Mouse (Mus musculus): Measurements from ENCODE around the gene Stac. TPM values are rescaled to one million over a fixed set of nuclear protein-coding genes. Genes with fewer than 3 reads are reported as not detected.

Stac gene
- 1 to 10 TPM in 1 of 2 experiments, under 1 TPM in 1; 0.78 to 1.0 TPM for total RNA-seq (2021)
- long read RNA-seq, experiment 1, partial matches to known transcripts = 0 of 1 reads
- long read RNA-seq, experiment 1, other reads (novel, unspliced or antisense) = 0 of 1 reads
- long read RNA-seq, experiment 2, partial matches to known transcripts = 0 of 1 reads
- long read RNA-seq, experiment 2, other reads (novel, unspliced or antisense) = 0 of 1 reads

DNA sequence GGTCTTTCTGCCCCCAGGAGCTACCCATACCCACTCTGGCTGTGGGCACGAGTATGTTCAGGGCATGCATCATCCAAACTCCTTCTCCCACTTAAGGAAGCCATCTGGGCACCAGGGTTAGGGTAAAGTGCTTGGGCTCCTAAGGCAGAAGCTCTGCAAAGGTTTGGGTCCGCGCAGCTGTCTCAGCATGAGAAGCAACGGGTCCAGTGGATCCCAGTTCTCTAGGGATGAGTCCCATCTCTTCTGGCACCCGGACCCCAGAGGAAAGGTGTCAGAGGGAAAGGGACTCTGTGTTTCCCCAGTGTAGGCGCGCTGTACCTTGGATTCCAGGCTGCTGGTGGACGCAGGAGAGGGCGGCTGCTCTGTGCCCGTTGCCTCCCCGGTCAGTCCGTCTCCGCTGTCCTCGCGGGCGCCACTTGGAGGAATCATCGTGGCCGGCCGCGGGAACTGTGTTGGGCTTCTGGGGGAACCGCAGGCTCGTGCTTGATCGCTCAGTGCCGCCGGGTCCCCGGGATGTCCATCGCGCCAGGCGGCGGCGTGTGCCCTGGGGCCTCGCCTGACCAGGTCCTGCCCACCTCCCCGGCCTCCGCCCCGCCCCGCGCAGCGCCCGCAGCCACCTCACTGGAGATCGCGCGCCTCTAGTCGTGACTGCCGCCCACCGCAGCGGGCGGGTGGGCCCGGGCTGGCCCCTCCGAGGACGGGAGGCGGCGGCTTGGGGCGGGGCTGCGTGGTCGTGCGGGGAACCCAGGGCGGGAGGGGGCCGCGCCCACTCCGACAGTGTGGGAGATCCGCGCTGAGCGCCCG, at the start of gene Stac:
TSS of gene Stac (minus strand) at position 669 of the 804 bp plus-strand sequence.
- intact Hi-C loops (cut with DNase I; ENCODE audit: low total_unique reads) = no loop called here

DNA sequence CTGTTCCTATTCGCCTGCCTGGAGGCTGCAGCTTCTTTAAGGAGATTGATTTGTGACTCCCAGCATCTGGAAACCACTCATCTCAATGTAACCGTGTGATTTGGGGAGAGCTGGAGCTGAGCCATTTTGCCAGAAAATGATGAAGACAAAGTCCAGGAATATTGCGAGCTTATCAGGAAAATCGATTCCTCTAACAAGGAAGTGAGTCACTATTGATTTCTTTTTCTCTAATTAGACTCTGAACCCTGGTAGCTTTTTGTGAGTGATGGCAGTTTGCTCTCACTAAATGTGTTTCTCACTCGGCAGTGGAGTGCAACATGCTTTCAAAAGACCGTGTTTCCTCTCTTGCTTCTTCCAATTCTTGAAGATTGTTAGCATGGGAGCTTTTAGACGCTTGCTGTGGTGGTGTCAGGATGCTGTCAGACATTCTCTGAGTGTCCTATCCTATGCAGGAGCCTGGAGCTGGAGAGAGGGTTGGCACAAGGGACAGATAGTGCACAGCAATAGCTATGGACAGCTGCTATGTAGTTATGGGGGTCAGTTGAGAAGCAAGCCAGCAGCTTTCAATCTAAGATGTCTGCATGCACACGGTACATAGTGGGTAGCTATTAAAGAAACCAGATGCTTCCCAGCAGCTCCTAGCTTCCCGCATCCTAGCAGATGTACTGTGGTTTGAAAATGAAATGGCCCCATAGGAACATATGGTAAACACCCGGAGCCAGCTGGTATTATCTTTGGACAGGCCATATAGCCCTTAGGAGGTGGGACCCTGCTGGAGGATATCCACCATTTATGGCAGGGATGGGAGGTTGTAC, 49.5 kb upstream of the Stac start:
- intact Hi-C loops (cut with DNase I; ENCODE audit: low total_unique reads) = no loop called here

More for the DNA sequence above, at the start of gene Stac:
- DNase-seq = peak; percentile 8

GRCm38 (mm10) chr9:111739026-111739425, 48.9 kb upstream of the Stac start:
- no peak for DNase-seq
- intact Hi-C loops (cut with DNase I; ENCODE audit: low total_unique reads) = no loop called here

More for the DNA sequence above, 49.5 kb upstream of the Stac start:
- DNase-seq = no peak

- DNase-seq = no peak
- intact Hi-C loops (cut with DNase I; ENCODE audit: low total_unique reads) = no loop called here
Observed at GRCm38 (mm10) chr9:111737796-111738195, 47.6 kb upstream of the Stac start.

GRCm38 (mm10) chr9:111735931-111736330, 45.8 kb upstream of the Stac start:
- intact Hi-C loops (cut with DNase I; ENCODE audit: low total_unique reads) = no loop called here
- no peak for DNase-seq

DNA sequence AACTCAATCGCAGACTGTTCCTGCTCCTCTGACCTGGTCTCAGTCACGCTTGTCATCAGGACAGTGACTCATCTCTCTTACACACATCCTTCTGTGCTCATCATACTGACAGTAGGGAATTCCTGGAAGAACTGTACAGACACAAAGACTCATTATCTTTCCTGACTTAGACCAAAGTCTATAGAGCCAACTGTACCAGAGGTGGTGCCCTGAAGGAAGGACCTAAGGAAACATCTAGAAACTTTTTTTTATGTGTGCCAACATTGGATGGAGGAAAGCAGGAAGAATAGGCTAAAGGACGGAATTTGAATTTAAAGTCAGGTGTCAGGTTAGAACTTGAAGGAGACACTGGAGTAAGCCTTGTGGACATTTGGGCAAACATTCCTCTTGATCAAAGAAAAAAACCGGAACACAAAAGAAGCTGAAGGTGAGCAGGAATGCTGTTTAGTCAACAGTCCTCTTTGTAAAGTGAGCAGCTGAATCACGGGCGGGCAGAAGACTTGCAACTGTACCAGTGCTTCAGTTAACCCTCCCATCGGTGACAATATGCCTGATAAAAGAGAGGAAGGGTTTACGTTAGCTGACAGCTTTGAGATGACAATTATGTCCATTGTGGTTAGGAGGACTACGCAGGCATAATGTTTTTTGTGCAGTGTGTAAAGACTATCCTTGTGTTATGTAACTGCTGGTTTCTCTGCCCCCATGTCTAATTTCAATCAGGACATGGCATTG, 42.0 kb upstream of the Stac start:
- intact Hi-C loops (cut with DNase I; ENCODE audit: low total_unique reads) = no loop called here
- no peak for DNase-seq

DNA sequence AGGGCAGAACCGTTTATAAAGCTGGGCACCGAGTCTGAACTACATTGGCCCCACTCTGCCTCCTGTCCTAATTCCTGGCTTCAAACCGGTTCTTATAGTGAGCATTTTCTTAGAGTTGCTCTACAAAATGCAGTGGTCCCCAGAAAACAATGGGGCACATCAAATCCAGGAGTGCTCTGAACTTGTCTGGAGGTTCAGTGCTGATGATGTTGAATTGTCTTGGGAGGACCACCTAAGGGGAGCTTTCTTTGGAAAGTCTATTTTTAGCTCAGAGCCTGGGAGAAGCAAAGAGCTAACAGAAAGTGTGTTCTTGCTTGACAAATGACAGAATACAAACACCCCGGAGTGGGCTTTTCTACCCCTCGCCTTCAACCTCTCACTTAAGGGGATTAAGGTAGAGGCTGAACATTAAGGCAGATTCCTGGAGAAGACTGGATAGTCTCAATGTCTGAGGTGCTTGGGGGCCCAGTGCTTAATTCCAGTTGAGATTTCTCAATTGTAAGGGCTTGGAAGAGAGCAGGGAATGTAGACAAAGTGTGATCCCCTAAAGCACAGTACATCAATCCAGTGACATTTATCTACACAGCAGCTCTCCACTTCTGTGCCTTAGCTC, 34.9 kb upstream of the Stac start:
- intact Hi-C loops (cut with DNase I; ENCODE audit: low total_unique reads) = no loop called here
- DNase-seq = no peak

- intact Hi-C loops (cut with DNase I; ENCODE audit: low total_unique reads) = no loop called here
Observed at GRCm38 (mm10) chr9:111714457-111714856, 24.3 kb upstream of the Stac start.

GRCm38 (mm10) chr9:111700101-111700500, 10.0 kb upstream of the Stac start:
- no peak for DNase-seq
- intact Hi-C loops (cut with DNase I; ENCODE audit: low total_unique reads) = no loop called here

More at GRCm38 (mm10) chr9:111714457-111714856, 24.3 kb upstream of the Stac start:
- no peak for DNase-seq

DNA sequence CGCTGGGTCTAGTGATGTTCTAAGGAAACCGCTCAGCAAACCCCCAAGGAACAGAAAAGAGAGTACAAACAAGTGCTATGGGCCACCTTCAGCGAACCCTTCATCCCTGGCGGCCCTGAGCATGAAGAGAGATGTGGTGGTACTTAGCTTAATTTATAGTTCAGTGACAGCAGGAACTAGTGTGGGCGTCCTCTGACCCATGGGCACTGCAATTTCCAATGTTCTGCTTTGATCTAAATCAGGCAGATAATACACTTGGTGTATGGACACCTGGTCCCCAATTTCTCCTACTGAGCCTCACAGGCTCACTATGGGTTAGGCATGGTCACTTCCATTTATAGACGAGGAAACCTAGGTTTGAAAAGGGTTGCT, 322 bp upstream of the Stac start:
- DNase-seq = no peak
- intact Hi-C loops (cut with DNase I; ENCODE audit: low total_unique reads) = no loop called here

GRCm38 (mm10) chr9:111689146-111689545, 1.0 kb downstream of the Stac start:
- DNase-seq = no peak
- intact Hi-C loops (cut with DNase I; ENCODE audit: low total_unique reads) = no loop called here

GRCm38 (mm10) chr9:111684170-111684569, 6.0 kb downstream of the Stac start:
- DNase-seq = no peak
- intact Hi-C loops (cut with DNase I; ENCODE audit: low total_unique reads) = no loop called here

GRCm38 (mm10) chr9:111679516-111679915, 10.6 kb downstream of the Stac start:
- intact Hi-C loops (cut with DNase I; ENCODE audit: low total_unique reads) = no loop called here
- no peak for DNase-seq

DNA sequence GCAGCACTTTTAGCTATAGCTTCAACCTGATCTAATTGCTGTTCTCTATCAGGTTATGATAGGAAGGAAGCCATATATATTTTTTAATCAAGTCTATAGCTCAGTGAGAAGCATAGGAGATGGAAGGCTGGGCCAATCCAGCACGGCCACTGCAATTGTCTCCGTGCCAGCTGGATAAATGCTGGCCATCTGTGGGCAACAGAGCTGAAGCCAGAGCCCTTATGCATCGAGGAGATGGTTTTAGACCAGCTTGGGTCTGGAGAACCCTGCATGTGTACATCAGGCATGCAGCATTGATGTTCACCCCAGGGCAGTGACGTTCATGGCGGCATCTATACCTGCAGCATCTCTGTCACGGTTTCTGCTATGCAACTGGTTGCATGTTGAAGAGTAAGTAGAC, 20.3 kb downstream of the Stac start:
- intact Hi-C loops (cut with DNase I; ENCODE audit: low total_unique reads) = no loop called here
- no peak for DNase-seq

- intact Hi-C loops (cut with DNase I; ENCODE audit: low total_unique reads) = no loop called here
- no peak for DNase-seq
Observed at GRCm38 (mm10) chr9:111655066-111655465, 35.1 kb downstream of the Stac start.

DNA sequence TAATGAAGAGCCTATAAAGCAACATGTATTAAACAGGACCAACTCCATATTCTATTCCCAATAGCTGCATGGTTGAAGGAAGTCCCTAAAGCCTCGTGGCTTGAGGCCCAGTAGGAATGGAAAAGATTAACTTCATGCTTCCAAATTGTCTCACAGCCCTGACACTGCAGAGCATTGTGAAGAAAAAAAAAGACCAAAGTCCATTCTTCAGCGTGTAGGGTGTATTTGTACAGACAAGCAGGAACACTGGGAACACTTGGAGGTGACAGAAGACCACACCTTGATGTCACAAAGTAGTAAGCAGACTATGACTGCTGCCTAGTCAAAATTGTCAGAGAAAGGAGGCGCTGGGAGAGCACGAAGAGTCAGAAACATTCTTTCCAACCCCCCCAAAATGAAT, 45.9 kb downstream of the Stac start:
- no peak for DNase-seq
- intact Hi-C loops (cut with DNase I; ENCODE audit: low total_unique reads) = no loop called here

- DNase-seq = no peak
- intact Hi-C loops (cut with DNase I; ENCODE audit: low total_unique reads) = no loop called here
Observed at GRCm38 (mm10) chr9:111643369-111643768, 46.8 kb downstream of the Stac start.

DNA sequence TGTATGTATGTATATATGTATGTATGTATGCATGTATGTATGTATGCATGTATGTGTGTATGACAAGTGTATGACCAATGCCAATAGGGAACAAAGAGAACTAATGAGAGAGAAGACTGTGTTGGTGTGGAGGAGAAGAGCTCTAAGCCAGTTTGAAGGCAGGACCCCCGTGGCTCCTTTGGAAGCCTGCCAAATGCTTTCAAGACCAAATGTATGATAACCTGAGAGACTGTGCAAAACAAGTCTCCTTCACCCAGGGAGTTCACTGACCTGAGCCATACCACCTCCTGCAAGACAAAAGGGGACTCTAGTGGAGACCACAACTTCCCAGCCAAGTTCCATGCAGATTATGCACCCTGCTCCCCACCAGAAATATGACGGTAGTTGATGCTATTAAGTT, 52.5 kb downstream of the Stac start:
- intact Hi-C loops (cut with DNase I; ENCODE audit: low total_unique reads) = no loop called here

GRCm38 (mm10) chr9:111632833-111633232, 57.3 kb downstream of the Stac start:
- no peak for DNase-seq
- intact Hi-C loops (cut with DNase I; ENCODE audit: low total_unique reads) = no loop called here

More for the DNA sequence above, 52.5 kb downstream of the Stac start:
- DNase-seq = no peak

Measured in gastrocnemius, postnatal 14 days (tissue).